Mouse (Mus musculus) limb, embryonic 10.5 days (tissue): ENCODE results near the gene Lpar2. TPM values are rescaled to one million over a fixed set of nuclear protein-coding genes. Genes with fewer than 3 reads are reported as not detected.

Experiments
- DNase-seq: peaks from one replicate; pipeline ENCODE4 v3.0.0-alpha.2; 2017; ENCODE audit warnings: low spot score
- H3K27ac ChIP-seq: fragments of 300-500 bp; sonication (generic); 2 replicates; pipeline ENCODE4 v1.5.1; 2016; ENCODE audit warnings: mild to moderate bottlenecking
- H3K27me3 ChIP-seq: fragments of 300-500 bp; sonication (generic); 2 replicates; pipeline ENCODE4 v1.6.1; 2016; ENCODE audit warnings: low read depth, mild to moderate bottlenecking; ENCODE audit not compliant: poor library complexity, severe bottlenecking
- H3K36me3 ChIP-seq: fragments of 300-500 bp; sonication (generic); 2 replicates; pipeline ENCODE4 v1.6.1; 2016; ENCODE audit warnings: mild to moderate bottlenecking, moderate library complexity
- H3K4me1 ChIP-seq: fragments of 300-500 bp; sonication (generic); 2 replicates; pipeline ENCODE4 v1.6.1; 2016
- H3K4me3 ChIP-seq: fragments of 300-500 bp; sonication (generic); 2 replicates; pipeline ENCODE4 v1.5.1; 2016; ENCODE audit warnings: mild to moderate bottlenecking, moderate library complexity
- H3K9me3 ChIP-seq: fragments of 300-500 bp; sonication (generic); replicated peaks from 2 replicates; pipeline ENCODE4 v1.6.1; 2016; ENCODE audit warnings: mild to moderate bottlenecking
- WGBS: fragments of 180-500 bp; shearing (Covaris S2); methylation state at CpG from one replicate; pipeline ENCODE4 v1.1.7; 2016; 5-methylcytosine and 5-hydroxymethylcytosine counted together
- polyA plus RNA-seq: library from polyadenylated mRNA; unstranded; fragments of >200 nt; fragmentation: Nextera tagmentation; extraction: Ambion mirVana; gene quantifications from 2 replicates; pipeline ENCODE4 v1.2.1, GENCODE M21; 2016

The Lpar2 gene
- polyA plus RNA-seq, 1 experiment from 2014 or later, result 1.6 TPM

DNA sequence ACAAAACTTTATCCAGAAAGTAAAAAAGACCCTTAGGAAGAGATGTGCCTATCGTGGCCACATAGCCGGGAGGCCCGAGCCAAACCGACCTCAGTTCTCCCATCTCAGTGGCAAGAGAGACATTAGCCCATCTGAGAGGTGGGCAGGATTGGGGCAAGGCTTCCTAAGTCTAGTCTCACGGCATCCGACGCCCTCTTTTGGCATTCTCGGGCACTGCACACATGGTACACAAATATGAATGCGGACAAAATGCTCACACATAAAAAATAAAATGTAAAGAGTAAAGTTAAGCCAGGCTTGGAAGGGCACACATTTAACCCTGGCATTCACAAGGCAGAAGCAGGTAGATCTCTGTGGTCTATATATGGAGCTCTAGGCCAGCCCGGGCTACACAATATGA is 31.6 kb downstream of the Lpar2 start:
- Histone ChIP-seq H3K4me1 (no peaks in the 10 kb centered on the region), H3K36me3 (no peaks in the 10 kb centered on the region), H3K27me3 (no peaks in the 10 kb centered on the region), H3K27ac (no peak overlapping the region), H3K4me3 (no peak overlapping the region), H3K9me3 (no peaks in the 10 kb centered on the region)
- no peak for DNase-seq
- WGBS, result 93% methylated on average over 10 of the region's 10 CpGs

- 66% methylated on average over 4 of the region's 4 CpGs for WGBS
- Histone ChIP-seq H3K36me3 (no peaks in the 10 kb centered on the region), H3K4me3 (no peak overlapping the region), H3K9me3 (no peaks in the 10 kb centered on the region), H3K4me1 (no peaks in the 10 kb centered on the region), H3K27ac (no peak overlapping the region), H3K27me3 (no peaks in the 10 kb centered on the region)
- DNase-seq, result no peak
Measured at GRCm38 (mm10) chr8:69860807-69861206, 38.6 kb downstream of the Lpar2 start.

DNA sequence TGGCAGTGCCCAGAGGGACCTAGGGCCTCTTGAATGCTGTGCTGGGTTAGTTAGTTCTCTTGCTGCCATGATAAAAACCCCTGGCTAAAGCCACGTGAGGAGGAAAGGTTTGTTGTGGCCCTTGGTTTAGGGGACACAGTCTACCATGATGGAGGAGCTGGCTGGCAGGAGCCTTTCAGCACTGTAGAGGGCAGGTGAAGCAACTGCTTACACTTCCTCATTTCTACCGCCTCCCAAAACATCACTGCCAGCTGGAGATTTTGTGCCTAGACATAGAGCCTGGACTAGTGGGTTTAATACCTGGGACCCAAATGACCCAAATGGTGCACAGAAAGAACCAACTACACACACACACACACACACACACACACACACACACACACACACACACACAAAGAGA is 39.0 kb downstream of the Lpar2 start:
- H3K36me3 ChIP-seq, result no peaks in the 10 kb centered on the region
- WGBS, result 65% methylated on average over 2 of the region's 2 CpGs
- H3K27me3 ChIP-seq, result no peaks in the 10 kb centered on the region

GRCm38 (mm10) chr8:69863387-69864020 is 41.3 kb downstream of the Lpar2 start:
- WGBS, result 94% methylated on average over 5 of the region's 5 CpGs

More for the DNA sequence above, 39.0 kb downstream of the Lpar2 start:
- Histone ChIP-seq H3K27ac (no peak overlapping the region), H3K4me1 (no peaks in the 10 kb centered on the region), H3K9me3 (no peaks in the 10 kb centered on the region), H3K4me3 (no peak overlapping the region)
- no peak for DNase-seq

DNA sequence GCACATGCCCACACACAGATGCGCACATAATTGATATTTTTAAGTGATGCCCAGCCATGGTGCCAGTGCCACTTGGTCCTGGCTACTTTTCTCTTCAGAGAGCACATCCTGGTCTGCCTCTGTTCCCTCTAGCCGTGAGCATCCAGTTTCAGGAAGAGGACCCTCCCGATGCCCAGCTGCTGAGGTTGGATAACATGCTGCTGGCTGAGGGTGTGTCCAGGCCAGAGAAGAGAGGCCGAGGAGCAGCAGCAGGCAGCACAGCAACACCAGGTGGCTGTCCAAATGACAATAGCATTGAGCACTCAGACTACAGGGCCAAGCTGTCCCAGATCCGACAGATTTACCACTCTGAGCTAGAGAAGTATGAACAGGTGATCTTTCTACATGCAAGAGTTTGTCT is 42.0 kb downstream of the Lpar2 start:
- WGBS, result 81% methylated on average over 5 of the region's 5 CpGs
- Histone ChIP-seq H3K4me3 (no peak overlapping the region), H3K27ac (no peak overlapping the region), H3K27me3 (no peaks in the 10 kb centered on the region; the same call in 1 of the 2 replicates), H3K36me3 (no peaks in the 10 kb centered on the region), H3K4me1 (no peaks in the 10 kb centered on the region), H3K9me3 (no peaks in the 10 kb centered on the region)
- DNase-seq, result no peak

More at GRCm38 (mm10) chr8:69863387-69864020, 41.3 kb downstream of the Lpar2 start:
- Histone ChIP-seq H3K36me3 (no peaks in the 10 kb centered on the region), H3K4me3 (no peak overlapping the region), H3K27ac (no peak overlapping the region), H3K4me1 (no peaks in the 10 kb centered on the region), H3K9me3 (no peaks in the 10 kb centered on the region), H3K27me3 (no peaks in the 10 kb centered on the region)
- no peak for DNase-seq

DNA sequence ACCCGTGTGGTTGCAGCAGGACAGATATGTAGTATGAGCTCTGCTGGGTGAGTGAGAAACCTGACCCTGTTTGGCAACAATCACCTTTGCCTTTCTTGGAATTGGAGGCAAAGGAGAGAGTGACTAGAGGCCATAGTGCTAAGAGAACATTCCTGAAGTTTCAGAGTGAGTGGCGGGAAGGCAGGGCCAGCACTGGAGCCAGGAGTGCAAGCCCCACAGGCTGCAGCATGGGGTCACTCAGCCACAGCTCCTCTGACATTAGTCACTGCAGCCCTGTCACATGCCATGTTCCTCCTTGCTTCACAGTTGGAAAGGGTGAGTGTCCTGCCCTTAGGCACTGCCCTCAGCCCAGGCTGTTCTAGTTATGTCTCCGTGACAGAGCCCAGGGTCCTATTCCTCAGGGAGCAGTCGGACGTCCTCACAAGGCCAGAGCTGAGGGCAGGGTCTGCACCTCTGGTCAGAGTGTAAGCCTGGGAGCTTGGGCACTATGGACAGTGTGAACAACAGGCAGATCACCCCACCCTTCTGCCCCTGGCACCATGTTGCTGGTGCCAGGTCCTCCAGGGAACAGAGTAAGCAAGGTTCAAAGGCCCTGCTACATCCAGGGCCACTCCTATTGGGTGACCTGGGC is 45.6 kb downstream of the Lpar2 start:
- no peaks in the 10 kb centered on the region for H3K9me3 ChIP-seq
- H3K4me1 ChIP-seq, result no peaks in the 10 kb centered on the region
- H3K27me3 ChIP-seq, result peaks cover 6% of the 10 kb centered on the region; the same call in 1 of the 2 replicates
- WGBS, result 62% methylated on average over 5 of the region's 5 CpGs
- no peak overlapping the region for H3K27ac ChIP-seq
- no peak overlapping the region for H3K4me3 ChIP-seq
- no peak for DNase-seq
- H3K36me3 ChIP-seq, result no peaks in the 10 kb centered on the region

- H3K4me3 ChIP-seq, result no peak overlapping the region
- no peaks in the 10 kb centered on the region for H3K9me3 ChIP-seq
- 82% methylated on average over 11 of the region's 11 CpGs for WGBS
- H3K27ac ChIP-seq, result no peak overlapping the region
- no peaks in the 10 kb centered on the region for H3K36me3 ChIP-seq
- H3K4me1 ChIP-seq, result no peaks in the 10 kb centered on the region
- peaks cover 20% of the 10 kb centered on the region for H3K27me3 ChIP-seq
- DNase-seq, result no peak
Measured at GRCm38 (mm10) chr8:69870003-69870765, 48.0 kb downstream of the Lpar2 start.

GRCm38 (mm10) chr8:69870907-69871306 is 48.7 kb downstream of the Lpar2 start:
- Histone ChIP-seq H3K27me3 (peaks cover 27% of the 10 kb centered on the region), H3K36me3 (no peaks in the 10 kb centered on the region), H3K4me3 (no peak overlapping the region), H3K4me1 (no peaks in the 10 kb centered on the region), H3K27ac (no peak overlapping the region), H3K9me3 (no peaks in the 10 kb centered on the region)
- WGBS, result 85% methylated on average over 6 of the region's 6 CpGs
- no peak for DNase-seq

DNA sequence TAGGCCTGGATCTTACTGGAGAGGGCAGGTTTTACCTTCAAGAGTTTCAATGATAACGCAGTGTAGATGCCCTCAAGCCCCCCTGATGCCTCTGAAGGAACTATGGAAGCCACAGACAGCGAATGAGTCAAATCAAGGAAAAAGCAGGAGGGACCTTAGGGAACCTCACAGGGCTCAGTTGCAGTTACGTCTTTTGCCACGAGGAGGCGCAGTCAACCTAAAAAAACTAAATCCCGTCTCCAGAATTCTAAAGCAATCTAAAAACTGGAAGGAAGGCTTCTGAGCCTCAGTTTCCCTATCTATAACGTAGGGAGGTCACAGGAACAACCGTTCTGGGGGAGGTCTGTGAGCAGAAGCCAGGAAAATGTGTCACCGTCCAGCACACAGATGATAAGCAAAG is 51.9 kb downstream of the Lpar2 start:
- WGBS, result 11% methylated on average over 9 of the region's 9 CpGs
- Histone ChIP-seq H3K27ac (no peak overlapping the region), H3K4me3 (no peak overlapping the region), H3K36me3 (no peaks in the 10 kb centered on the region), H3K27me3 (peaks cover 59% of the 10 kb centered on the region), H3K4me1 (no peaks in the 10 kb centered on the region), H3K9me3 (no peaks in the 10 kb centered on the region)
- peak; percentile 74 for DNase-seq

DNA sequence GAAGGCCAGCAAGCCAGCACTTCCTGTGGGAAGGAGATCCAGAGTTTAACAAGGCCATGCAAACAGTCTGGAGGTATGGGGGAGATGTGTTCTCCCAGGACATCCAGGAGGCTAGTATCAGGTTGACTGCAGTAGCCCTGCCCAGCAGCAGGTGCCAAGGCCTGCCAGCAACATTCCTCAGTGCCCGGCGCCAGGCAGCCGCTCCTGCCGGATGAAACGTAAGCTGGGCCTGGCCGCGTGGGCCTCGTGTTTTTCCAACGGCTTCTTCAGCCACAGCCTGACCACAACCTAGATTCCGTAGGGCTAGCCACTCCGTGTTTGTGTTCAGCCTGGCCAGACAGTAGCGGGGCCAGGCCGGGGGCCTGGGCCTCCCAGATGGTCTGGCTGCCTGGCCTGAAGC is 52.4 kb downstream of the Lpar2 start:
- no peaks in the 10 kb centered on the region for H3K4me1 ChIP-seq
- no peaks in the 10 kb centered on the region for H3K9me3 ChIP-seq
- no peak overlapping the region for H3K4me3 ChIP-seq
- DNase-seq, result no peak
- no peaks in the 10 kb centered on the region for H3K36me3 ChIP-seq
- H3K27me3 ChIP-seq, result peaks cover 64% of the 10 kb centered on the region
- no peak overlapping the region for H3K27ac ChIP-seq
- WGBS, result 86% methylated on average over 13 of the region's 13 CpGs

DNA sequence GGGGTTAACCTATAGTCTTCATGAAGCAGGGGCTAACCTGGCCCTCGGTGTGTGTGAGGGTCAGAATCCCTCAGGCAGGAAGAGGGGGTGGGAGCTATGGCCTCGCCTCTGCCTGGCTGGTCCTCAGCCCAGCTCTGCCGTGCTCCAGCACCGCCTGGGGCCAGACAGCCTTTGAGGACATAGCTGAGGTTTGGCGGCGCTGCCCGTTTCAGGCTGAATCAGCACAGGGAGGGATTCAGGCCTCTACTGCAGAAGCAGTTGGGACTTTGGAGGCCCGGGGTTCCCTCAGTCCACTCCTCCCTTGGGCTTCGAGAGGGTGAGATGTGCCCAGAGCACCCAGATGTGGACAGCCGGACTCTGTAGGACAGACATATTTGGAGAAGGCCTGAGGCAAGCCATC is 53.9 kb downstream of the Lpar2 start:
- no peak for DNase-seq
- 43% methylated on average over 10 of the region's 10 CpGs for WGBS
- Histone ChIP-seq H3K36me3 (no peaks in the 10 kb centered on the region), H3K4me1 (peaks cover 4% of the 10 kb centered on the region), H3K9me3 (no peaks in the 10 kb centered on the region), H3K27me3 (peaks cover 73% of the 10 kb centered on the region), H3K4me3 (no peak overlapping the region), H3K27ac (no peak overlapping the region)

- H3K4me1 ChIP-seq, result peaks cover 12% of the 10 kb centered on the region
- H3K9me3 ChIP-seq, result no peaks in the 10 kb centered on the region
- peaks cover 82% of the 10 kb centered on the region for H3K27me3 ChIP-seq
- DNase-seq, result no peak
- H3K27ac ChIP-seq, result no peak overlapping the region
- 81% methylated on average over 10 of the region's 10 CpGs for WGBS
- no peaks in the 10 kb centered on the region for H3K36me3 ChIP-seq
- no peak overlapping the region for H3K4me3 ChIP-seq
Measured at GRCm38 (mm10) chr8:69876967-69877366, 54.7 kb downstream of the Lpar2 start.

DNA sequence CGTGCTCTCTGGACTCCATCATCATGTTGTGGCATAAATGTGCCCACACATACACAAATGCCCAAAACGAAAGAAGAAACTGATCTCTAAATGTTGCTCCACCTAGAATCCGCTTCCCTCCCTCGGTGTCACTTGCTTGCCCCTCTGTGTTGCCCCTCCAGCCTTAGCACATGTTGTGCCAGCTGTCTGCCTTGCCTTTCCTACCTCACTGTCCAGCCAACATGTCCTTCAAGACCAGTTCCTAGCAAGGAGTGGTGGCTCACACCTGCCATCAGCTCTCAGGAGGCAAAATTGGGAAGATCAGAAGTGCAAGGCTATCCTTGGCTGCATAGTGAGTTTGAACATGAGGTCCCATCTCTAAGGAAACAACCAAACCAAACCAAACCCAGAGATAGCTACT is 55.2 kb downstream of the Lpar2 start:
- H3K4me1 ChIP-seq, result peaks cover 16% of the 10 kb centered on the region
- H3K27me3 ChIP-seq, result peaks cover 86% of the 10 kb centered on the region
- no peaks in the 10 kb centered on the region for H3K9me3 ChIP-seq
- no peak overlapping the region for H3K4me3 ChIP-seq
- 86% methylated on average over 4 of the region's 4 CpGs for WGBS
- no peaks in the 10 kb centered on the region for H3K36me3 ChIP-seq
- no peak overlapping the region for H3K27ac ChIP-seq
- DNase-seq, result no peak
